Mouse (Mus musculus): ENCODE results near the gene Mfsd4b2. TPM values are rescaled to one million over a fixed set of nuclear protein-coding genes. Genes with fewer than 3 reads are reported as not detected.

Gene Mfsd4b2
- polyA plus RNA-seq (2012; rRNA removed), result not detected in 2 replicates

GRCm38 (mm10) chr10:39926616-39927139 lies at the start of gene Mfsd4b2:
Gene Mfsd4b2, minus strand, starts transcription at chr10:39926923.

GRCm38 (mm10) chr10:39959761-39960440 lies 33.2 kb upstream of the Mfsd4b2 start, which contains the start of gene Mfsd4b3:
Gene Mfsd4b3, minus strand, starts transcription at chr10:39960153.

GRCm38 (mm10) chr10:39898874-39899371 lies 27.8 kb downstream of the Mfsd4b2 start, which contains the start of gene Mfsd4b4:
Gene Mfsd4b4, minus strand, starts transcription at chr10:39899238.

Other genes starting within 250 kb of the Mfsd4b2 start
- gene Rev3l, start 194.8 kb downstream of the Mfsd4b2 start, polyA plus RNA-seq (2012; rRNA removed), result 10.3 and 14.5 TPM in 2 replicates
- 5.3 TPM in 2 replicates for gene Mfsd4b4, start 27.7 kb downstream of the Mfsd4b2 start, polyA plus RNA-seq (2012; rRNA removed)
- gene Mfsd4b3, start 33.2 kb upstream of the Mfsd4b2 start, polyA plus RNA-seq (2012; rRNA removed), result 0.62 and 0.77 TPM in 2 replicates
- 0.12 and 0.14 TPM in 2 replicates for gene Mfsd4b5, start 59.7 kb upstream of the Mfsd4b2 start, polyA plus RNA-seq (2012; rRNA removed)
- 0.31 and 0.45 TPM in 2 replicates for gene Mfsd4b1, start 98.3 kb upstream of the Mfsd4b2 start, polyA plus RNA-seq (2012; rRNA removed)
- gene Slc16a10, start 215.3 kb upstream of the Mfsd4b2 start, polyA plus RNA-seq (2012; rRNA removed), result 9.7 and 15.7 TPM in 2 replicates